Mouse (Mus musculus) lung, adult 2 months (tissue): ENCODE measurements around the gene Kcnip2.

ENCODE experiments used
- CTCF ChIP-seq: fragments of 200-500 bp; IDR thresholded peaks from 2 replicates; pipeline ENCODE4 v1.5.1; 2011; ENCODE audit warnings: mild to moderate bottlenecking, low read length, control low read depth; ENCODE audit not compliant: insufficient read depth
- POLR2A ChIP-seq: fragments of 200-500 bp; IDR thresholded peaks from 2 replicates; pipeline ENCODE4 v1.6.1; 2011; ENCODE audit warnings: low read depth, mild to moderate bottlenecking, control low read depth, low read length, borderline replicate concordance; ENCODE audit errors: extremely low read depth

- no peak for TF ChIP-seq POLR2A
- TF ChIP-seq CTCF, result no peak
Observed at GRCm38 (mm10) chr19:45803408-45803807, 12.5 kb downstream of the Kcnip2 start.
